Mouse (Mus musculus) neural tube, embryonic 13.5 days (tissue): ENCODE data around the gene Lmna. TPM values are rescaled to one million over a fixed set of nuclear protein-coding genes. Genes with fewer than 3 reads are reported as not detected.

ENCODE experiments used
- ATAC-seq: fragments of 200-750 bp; cut with Nextera tagmentation; 2 replicates; pipeline ENCODE4 v1.8.0; 2017; ENCODE audit warnings: low read depth, mild to moderate bottlenecking, moderate TSS enrichment, moderate library complexity
- H3K27ac ChIP-seq: fragments of 300-500 bp; sonication (generic); replicated peaks from 2 replicates; pipeline ENCODE4 v1.5.1; 2015; ENCODE audit warnings: moderate library complexity, mild to moderate bottlenecking, inconsistent platforms
- H3K27me3 ChIP-seq: fragments of 300-500 bp; sonication (generic); 2 replicates; pipeline ENCODE4 v1.6.1; 2015; ENCODE audit warnings: mild to moderate bottlenecking, inconsistent platforms
- H3K36me3 ChIP-seq: fragments of 300-500 bp; sonication (generic); 2 replicates; pipeline ENCODE4 v1.6.1; 2015; ENCODE audit warnings: mild to moderate bottlenecking, inconsistent platforms
- H3K4me1 ChIP-seq: fragments of 300-500 bp; sonication (generic); replicated peaks from 2 replicates; pipeline ENCODE4 v1.6.1; 2015; ENCODE audit warnings: inconsistent platforms
- H3K4me2 ChIP-seq: fragments of 300-500 bp; sonication (generic); 2 replicates; pipeline ENCODE4 v1.6.1; 2015; ENCODE audit warnings: inconsistent platforms, mild to moderate bottlenecking, moderate library complexity
- H3K4me3 ChIP-seq: fragments of 300-500 bp; sonication (generic); 2 replicates; pipeline ENCODE4 v1.5.1; 2015; ENCODE audit warnings: mild to moderate bottlenecking, inconsistent platforms
- H3K9ac ChIP-seq: fragments of 300-500 bp; sonication (generic); 2 replicates; pipeline ENCODE4 v1.6.1; 2015; ENCODE audit warnings: moderate library complexity, mild to moderate bottlenecking, inconsistent platforms
- H3K9me3 ChIP-seq: fragments of 300-500 bp; sonication (generic); 2 replicates; pipeline ENCODE4 v1.6.1; 2016; ENCODE audit warnings: inconsistent platforms
- WGBS: fragments of 180-500 bp; shearing (Covaris S2); methylation state at CpG from one replicate; pipeline ENCODE4 v1.1.7; 2015; 5-methylcytosine and 5-hydroxymethylcytosine counted together
- polyA plus RNA-seq: library from polyadenylated mRNA; unstranded; fragments of >200 nt; fragmentation: Nextera tagmentation; extraction: Ambion mirVana; gene quantifications from 2 replicates; pipeline ENCODE4 v1.2.1, GENCODE M21; 2015

The Lmna gene
- polyA plus RNA-seq, 1 experiment from 2014 or later, result 41.9 TPM

- no peak overlapping the region for H3K4me3 ChIP-seq
- peak overlapping the region; percentile 50; the same call in 1 of the 2 replicates for H3K9ac ChIP-seq
- ATAC-seq, result no peak
These were observed 54.8 kb downstream of the Lmna start for GRCm38 (mm10) chr3:88454762-88455587.

GRCm38 (mm10) chr3:88453986-88454385, 55.8 kb downstream of the Lmna start:
- ATAC-seq, result no peak
- H3K36me3 ChIP-seq, result peaks cover 41% of the 10 kb centered on the region

More at GRCm38 (mm10) chr3:88454762-88455587, 54.8 kb downstream of the Lmna start:
- peaks cover 31% of the 10 kb centered on the region for H3K36me3 ChIP-seq
- H3K27me3 ChIP-seq, result peaks cover 20% of the 10 kb centered on the region
- peaks cover 39% of the 10 kb centered on the region for H3K4me1 ChIP-seq
- 56% methylated on average over 9 of the region's 9 CpGs for WGBS
- no peak overlapping the region for H3K27ac ChIP-seq
- H3K4me2 ChIP-seq, result no peak overlapping the region
- no peaks in the 10 kb centered on the region for H3K9me3 ChIP-seq

GRCm38 (mm10) chr3:88453369-88453768, 56.4 kb downstream of the Lmna start:
- H3K9ac ChIP-seq, result 0 out of 2 replicates have a peak overlapping the region, but pooled peaks have one; percentile 17
- no peak overlapping the region for H3K27ac ChIP-seq
- no peak overlapping the region for H3K4me2 ChIP-seq
- 47% methylated on average over 8 of the region's 8 CpGs for WGBS
- no peak for ATAC-seq
- no peaks in the 10 kb centered on the region for H3K9me3 ChIP-seq
- peaks cover 31% of the 10 kb centered on the region for H3K27me3 ChIP-seq
- peaks cover 45% of the 10 kb centered on the region for H3K36me3 ChIP-seq
- H3K4me3 ChIP-seq, result no peak overlapping the region
- peaks cover 39% of the 10 kb centered on the region for H3K4me1 ChIP-seq

More at GRCm38 (mm10) chr3:88453986-88454385, 55.8 kb downstream of the Lmna start:
- Histone ChIP-seq H3K27ac (no peak overlapping the region), H3K27me3 (peaks cover 28% of the 10 kb centered on the region), H3K9ac (no peak overlapping the region), H3K4me2 (no peak overlapping the region), H3K4me3 (no peak overlapping the region), H3K4me1 (peaks cover 44% of the 10 kb centered on the region), H3K9me3 (no peaks in the 10 kb centered on the region)
- 75% methylated on average over 8 of the region's 8 CpGs for WGBS

GRCm38 (mm10) chr3:88452716-88453115, 57.0 kb downstream of the Lmna start:
- H3K36me3 ChIP-seq, result peaks cover 52% of the 10 kb centered on the region
- no peak overlapping the region for H3K27ac ChIP-seq
- 79% methylated on average over 6 of the region's 6 CpGs for WGBS
- H3K4me3 ChIP-seq, result no peak overlapping the region
- H3K9ac ChIP-seq, result no peak overlapping the region
- H3K27me3 ChIP-seq, result peaks cover 31% of the 10 kb centered on the region
- H3K4me2 ChIP-seq, result no peak overlapping the region
- H3K4me1 ChIP-seq, result peaks cover 33% of the 10 kb centered on the region
- no peaks in the 10 kb centered on the region for H3K9me3 ChIP-seq
- ATAC-seq, result no peak

- H3K36me3 ChIP-seq, result peaks cover 57% of the 10 kb centered on the region
- H3K9ac ChIP-seq, result no peak overlapping the region
- no peak for ATAC-seq
- H3K27ac ChIP-seq, result no peak overlapping the region
- H3K27me3 ChIP-seq, result peaks cover 31% of the 10 kb centered on the region
- H3K4me3 ChIP-seq, result no peak overlapping the region
- peaks cover 28% of the 10 kb centered on the region for H3K4me1 ChIP-seq
- WGBS, result 66% methylated on average over 5 of the region's 5 CpGs
- no peaks in the 10 kb centered on the region for H3K9me3 ChIP-seq
- no peak overlapping the region for H3K4me2 ChIP-seq
These were observed 57.5 kb downstream of the Lmna start for GRCm38 (mm10) chr3:88452246-88452645.

- H3K36me3 ChIP-seq, result peaks cover 66% of the 10 kb centered on the region
- peaks cover 31% of the 10 kb centered on the region for H3K27me3 ChIP-seq
- H3K4me1 ChIP-seq, result peaks cover 17% of the 10 kb centered on the region; the same call in 1 of the 2 replicates
- no peaks in the 10 kb centered on the region for H3K9me3 ChIP-seq
- 71% methylated on average over 12 of the region's 12 CpGs for WGBS
- H3K27ac ChIP-seq, result no peak overlapping the region
- H3K4me2 ChIP-seq, result no peak overlapping the region
- H3K4me3 ChIP-seq, result no peak overlapping the region
- H3K9ac ChIP-seq, result no peak overlapping the region
- ATAC-seq, result no peak
These were observed 59.2 kb downstream of the Lmna start for GRCm38 (mm10) chr3:88450379-88451131.

- H3K9me3 ChIP-seq, result no peaks in the 10 kb centered on the region
- 5% methylated on average over 21 of the region's 21 CpGs for WGBS
- H3K27me3 ChIP-seq, result peaks cover 31% of the 10 kb centered on the region
- peak overlapping the region; percentile 61 for H3K9ac ChIP-seq
- H3K4me2 ChIP-seq, result peak overlapping the region; percentile 47
- H3K36me3 ChIP-seq, result peaks cover 77% of the 10 kb centered on the region
- no peak for ATAC-seq
- H3K4me1 ChIP-seq, result peaks cover 11% of the 10 kb centered on the region; the same call in 1 of the 2 replicates
- H3K27ac ChIP-seq, result no peak overlapping the region; the same call in 1 of the 2 replicates
- H3K4me3 ChIP-seq, result peak overlapping the region; percentile 20
These were observed 60.2 kb downstream of the Lmna start for GRCm38 (mm10) chr3:88449395-88450023.

GRCm38 (mm10) chr3:88448443-88448842, 61.3 kb downstream of the Lmna start:
- H3K4me2 ChIP-seq, result no peak overlapping the region
- H3K36me3 ChIP-seq, result peaks cover 83% of the 10 kb centered on the region
- 89% methylated on average over 8 of the region's 8 CpGs for WGBS
- peaks cover 11% of the 10 kb centered on the region; the same call in 1 of the 2 replicates for H3K4me1 ChIP-seq
- no peak overlapping the region for H3K27ac ChIP-seq
- no peak for ATAC-seq
- H3K4me3 ChIP-seq, result no peak overlapping the region
- H3K9ac ChIP-seq, result no peak overlapping the region
- no peaks in the 10 kb centered on the region for H3K9me3 ChIP-seq
- peaks cover 31% of the 10 kb centered on the region for H3K27me3 ChIP-seq

GRCm38 (mm10) chr3:88447676-88448183, 62.0 kb downstream of the Lmna start:
- ATAC-seq, result no peak
- H3K36me3 ChIP-seq, result peaks cover 82% of the 10 kb centered on the region

GRCm38 (mm10) chr3:88446471-88447123, 63.2 kb downstream of the Lmna start:
- H3K27ac ChIP-seq, result no peak overlapping the region
- no peak overlapping the region for H3K4me2 ChIP-seq
- H3K4me1 ChIP-seq, result peaks cover 11% of the 10 kb centered on the region; the same call in 1 of the 2 replicates
- no peaks in the 10 kb centered on the region for H3K9me3 ChIP-seq
- H3K9ac ChIP-seq, result no peak overlapping the region
- peaks cover 33% of the 10 kb centered on the region; the same call in 1 of the 2 replicates for H3K27me3 ChIP-seq
- H3K4me3 ChIP-seq, result no peak overlapping the region
- ATAC-seq, result no peak
- H3K36me3 ChIP-seq, result peaks cover 72% of the 10 kb centered on the region
- WGBS, result 84% methylated on average over 8 of the region's 8 CpGs

More at GRCm38 (mm10) chr3:88447676-88448183, 62.0 kb downstream of the Lmna start:
- no peaks in the 10 kb centered on the region for H3K9me3 ChIP-seq
- peaks cover 31% of the 10 kb centered on the region for H3K27me3 ChIP-seq
- H3K4me2 ChIP-seq, result no peak overlapping the region
- H3K4me3 ChIP-seq, result no peak overlapping the region
- no peak overlapping the region for H3K9ac ChIP-seq
- WGBS, result 49% methylated on average over 8 of the region's 8 CpGs
- no peak overlapping the region for H3K27ac ChIP-seq
- peaks cover 11% of the 10 kb centered on the region; the same call in 1 of the 2 replicates for H3K4me1 ChIP-seq

GRCm38 (mm10) chr3:88442888-88443287, 66.9 kb downstream of the Lmna start:
- Histone ChIP-seq H3K27ac (no peak overlapping the region), H3K4me2 (no peak overlapping the region), H3K4me1 (peaks cover 10% of the 10 kb centered on the region), H3K4me3 (no peak overlapping the region), H3K27me3 (peaks cover 9% of the 10 kb centered on the region; the same call in 1 of the 2 replicates), H3K36me3 (peaks cover 63% of the 10 kb centered on the region), H3K9ac (no peak overlapping the region), H3K9me3 (no peaks in the 10 kb centered on the region)
- ATAC-seq, result no peak
- 75% methylated on average over 7 of the region's 7 CpGs for WGBS
